Mouse (Mus musculus): ENCODE results near the gene Rora. TPM values are rescaled to one million over a fixed set of nuclear protein-coding genes. Genes with fewer than 3 reads are reported as not detected.

The Rora gene
- polyA plus RNA-seq, 1 experiment = 4.7 TPM

DNA sequence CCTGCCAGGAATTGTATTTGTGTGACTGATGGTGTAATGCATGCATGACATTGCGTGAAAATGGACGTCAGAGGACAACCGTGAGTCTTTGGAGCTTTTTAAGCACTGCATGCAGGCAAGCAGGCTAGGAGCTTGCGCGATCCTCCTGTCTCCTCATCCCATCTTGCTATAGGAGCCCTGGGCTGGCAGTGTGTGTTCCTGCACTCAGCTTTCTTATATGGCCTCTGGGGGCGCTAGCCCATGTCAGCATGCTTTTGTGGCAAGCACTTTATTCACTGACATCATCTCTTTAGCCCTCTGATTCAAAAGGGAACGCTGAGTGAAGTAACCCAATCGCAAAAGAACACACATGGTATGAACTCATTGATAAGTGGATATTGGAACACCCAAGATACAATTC lies 105.7 kb downstream of the Rora start:
- no peak for DNase-seq
- H3K4me3 ChIP-seq (ENCODE audit: control insufficient read depth, insufficient read depth, low read length) = no peak overlapping the region
- no peaks in the 10 kb centered on the region for H3K27me3 ChIP-seq (ENCODE audit: control insufficient read depth, insufficient read depth, low read length)
- H3K4me1 ChIP-seq (replicated peaks; ENCODE audit: control insufficient read depth, insufficient read depth, low read length) = no peaks in the 10 kb centered on the region
- 88% methylated on average over 8 of the region's 8 CpGs for WGBS
- TF ChIP-seq CTCF (IDR thresholded peaks at IDR 0.05; ENCODE audit: borderline replicate concordance, control insufficient read depth, extremely low read depth, insufficient read depth, low read length, poor library complexity) (no peak), POLR2A (IDR thresholded peaks at IDR 0.05; ENCODE audit: control insufficient read depth, extremely low read depth, insufficient read depth, low read length, poor library complexity) (no peak)
- H3K36me3 ChIP-seq (ENCODE audit: control insufficient read depth, insufficient read depth, low read length) = no peaks in the 10 kb centered on the region
- H3K27ac ChIP-seq (ENCODE audit: control insufficient read depth, insufficient read depth, low read length) = no peak overlapping the region

DNA sequence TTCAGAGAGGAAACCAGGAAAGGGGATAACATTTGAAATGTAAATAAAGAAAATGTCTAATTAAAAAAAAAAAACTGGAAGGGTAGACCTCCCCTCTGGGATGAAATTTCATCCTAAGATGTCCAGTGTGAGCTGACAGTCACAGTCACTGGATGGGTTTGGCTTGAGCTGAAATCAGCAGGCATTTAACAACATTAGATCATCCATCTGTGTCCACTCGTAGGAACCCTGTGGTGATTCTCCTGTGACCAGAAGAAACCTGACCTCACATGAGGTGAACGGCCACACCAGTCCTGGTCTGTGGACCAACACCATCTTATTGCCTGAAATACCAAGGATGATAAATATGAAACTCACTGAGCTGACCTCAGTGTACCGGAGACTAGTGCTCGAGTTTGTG lies 106.7 kb downstream of the Rora start:
- Histone ChIP-seq H3K27me3 (ENCODE audit: control insufficient read depth, insufficient read depth, low read length) (no peaks in the 10 kb centered on the region), H3K27ac (ENCODE audit: control insufficient read depth, insufficient read depth, low read length) (no peak overlapping the region), H3K4me1 (replicated peaks; ENCODE audit: control insufficient read depth, insufficient read depth, low read length) (no peaks in the 10 kb centered on the region), H3K36me3 (ENCODE audit: control insufficient read depth, insufficient read depth, low read length) (no peaks in the 10 kb centered on the region), H3K4me3 (ENCODE audit: control insufficient read depth, insufficient read depth, low read length) (no peak overlapping the region)
- TF ChIP-seq POLR2A (IDR thresholded peaks at IDR 0.05; ENCODE audit: control insufficient read depth, extremely low read depth, insufficient read depth, low read length, poor library complexity) (no peak), CTCF (IDR thresholded peaks at IDR 0.05; ENCODE audit: borderline replicate concordance, control insufficient read depth, extremely low read depth, insufficient read depth, low read length, poor library complexity) (no peak)
- DNase-seq = no peak
- 92% methylated on average over 4 of the region's 4 CpGs for WGBS

DNA sequence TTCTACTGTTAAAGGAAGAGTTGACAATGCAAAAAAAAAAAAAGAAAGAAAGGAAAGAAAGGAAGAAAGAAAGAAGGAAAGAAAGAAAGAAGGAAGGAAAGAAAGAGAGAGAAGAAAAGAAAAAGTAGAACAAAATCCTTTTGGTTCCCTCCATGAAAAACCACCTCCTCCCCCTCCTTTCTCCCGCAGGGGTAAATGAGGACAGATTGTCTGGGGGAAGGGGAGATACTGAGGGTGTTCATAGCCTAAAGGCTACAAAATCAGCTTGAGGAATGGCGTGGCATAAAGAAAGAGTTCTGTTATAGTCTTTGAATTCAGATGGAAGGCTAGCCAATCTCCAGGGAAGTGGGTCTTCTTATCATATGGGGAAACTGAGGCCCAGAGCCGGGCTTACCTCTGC lies 107.3 kb downstream of the Rora start:
- Histone ChIP-seq H3K4me1 (replicated peaks; ENCODE audit: control insufficient read depth, insufficient read depth, low read length) (no peaks in the 10 kb centered on the region), H3K4me3 (ENCODE audit: control insufficient read depth, insufficient read depth, low read length) (no peak overlapping the region), H3K27ac (ENCODE audit: control insufficient read depth, insufficient read depth, low read length) (no peak overlapping the region), H3K27me3 (ENCODE audit: control insufficient read depth, insufficient read depth, low read length) (no peaks in the 10 kb centered on the region), H3K36me3 (ENCODE audit: control insufficient read depth, insufficient read depth, low read length) (no peaks in the 10 kb centered on the region)
- TF ChIP-seq POLR2A (IDR thresholded peaks at IDR 0.05; ENCODE audit: control insufficient read depth, extremely low read depth, insufficient read depth, low read length, poor library complexity) (no peak), CTCF (IDR thresholded peaks at IDR 0.05; ENCODE audit: borderline replicate concordance, control insufficient read depth, extremely low read depth, insufficient read depth, low read length, poor library complexity) (no peak)
- WGBS = 76% methylated on average over 3 of the region's 3 CpGs
- no peak for DNase-seq

DNA sequence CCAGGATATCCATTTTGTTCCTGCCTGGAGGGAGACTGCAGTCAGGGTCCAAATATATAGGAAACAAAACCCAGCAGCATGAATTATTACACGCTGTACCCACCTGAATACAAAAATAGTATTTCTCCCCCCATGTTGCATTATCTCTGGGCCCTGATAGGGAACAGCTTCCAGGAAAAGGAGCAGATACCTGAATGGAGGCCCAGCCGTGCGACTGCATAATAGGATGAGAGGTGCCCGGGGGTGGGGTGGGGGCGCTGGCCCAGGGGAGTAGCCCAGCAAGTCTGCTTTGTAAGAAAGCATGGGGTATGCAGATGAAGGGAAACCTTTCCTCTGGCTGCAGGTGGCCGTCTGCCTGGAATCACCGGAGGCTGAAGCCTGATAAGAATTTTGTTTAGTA lies 108.1 kb downstream of the Rora start:
- Histone ChIP-seq H3K27me3 (ENCODE audit: control insufficient read depth, insufficient read depth, low read length) (no peaks in the 10 kb centered on the region), H3K4me3 (ENCODE audit: control insufficient read depth, insufficient read depth, low read length) (no peak overlapping the region), H3K4me1 (replicated peaks; ENCODE audit: control insufficient read depth, insufficient read depth, low read length) (no peaks in the 10 kb centered on the region), H3K36me3 (ENCODE audit: control insufficient read depth, insufficient read depth, low read length) (no peaks in the 10 kb centered on the region), H3K27ac (ENCODE audit: control insufficient read depth, insufficient read depth, low read length) (no peak overlapping the region)
- DNase-seq = no peak
- 83% methylated on average over 7 of the region's 7 CpGs for WGBS
- TF ChIP-seq POLR2A (IDR thresholded peaks at IDR 0.05; ENCODE audit: control insufficient read depth, extremely low read depth, insufficient read depth, low read length, poor library complexity) (no peak), CTCF (IDR thresholded peaks at IDR 0.05; ENCODE audit: borderline replicate concordance, control insufficient read depth, extremely low read depth, insufficient read depth, low read length, poor library complexity) (no peak)

DNA sequence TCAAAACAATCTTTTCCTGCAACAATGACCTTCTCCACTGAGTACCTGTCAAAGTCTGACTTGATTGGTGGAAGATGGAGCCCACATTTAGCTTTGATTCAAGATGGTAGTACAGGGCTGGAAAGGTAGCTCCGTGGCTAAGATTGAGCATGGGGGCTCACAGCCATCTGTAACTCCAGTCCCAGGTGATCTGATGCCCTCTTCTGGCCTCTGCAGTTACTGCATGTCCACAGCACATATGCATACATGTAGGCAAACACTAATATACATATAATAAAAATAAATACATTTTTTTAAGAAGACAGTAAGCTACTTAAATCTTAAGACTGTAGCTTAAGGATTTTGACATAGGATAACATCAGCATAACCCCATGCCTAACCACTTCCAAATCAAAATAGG lies 112.0 kb downstream of the Rora start:
- Histone ChIP-seq H3K27ac (ENCODE audit: control insufficient read depth, insufficient read depth, low read length) (no peak overlapping the region), H3K4me3 (ENCODE audit: control insufficient read depth, insufficient read depth, low read length) (no peak overlapping the region), H3K27me3 (ENCODE audit: control insufficient read depth, insufficient read depth, low read length) (no peaks in the 10 kb centered on the region), H3K36me3 (ENCODE audit: control insufficient read depth, insufficient read depth, low read length) (no peaks in the 10 kb centered on the region), H3K4me1 (replicated peaks; ENCODE audit: control insufficient read depth, insufficient read depth, low read length) (no peaks in the 10 kb centered on the region)
- peak; percentile 3 for DNase-seq
- WGBS = 86% methylated on average over 1 of the region's 1 CpGs
- TF ChIP-seq POLR2A (IDR thresholded peaks at IDR 0.05; ENCODE audit: control insufficient read depth, extremely low read depth, insufficient read depth, low read length, poor library complexity) (no peak), CTCF (IDR thresholded peaks at IDR 0.05; ENCODE audit: borderline replicate concordance, control insufficient read depth, extremely low read depth, insufficient read depth, low read length, poor library complexity) (no peak)

DNA sequence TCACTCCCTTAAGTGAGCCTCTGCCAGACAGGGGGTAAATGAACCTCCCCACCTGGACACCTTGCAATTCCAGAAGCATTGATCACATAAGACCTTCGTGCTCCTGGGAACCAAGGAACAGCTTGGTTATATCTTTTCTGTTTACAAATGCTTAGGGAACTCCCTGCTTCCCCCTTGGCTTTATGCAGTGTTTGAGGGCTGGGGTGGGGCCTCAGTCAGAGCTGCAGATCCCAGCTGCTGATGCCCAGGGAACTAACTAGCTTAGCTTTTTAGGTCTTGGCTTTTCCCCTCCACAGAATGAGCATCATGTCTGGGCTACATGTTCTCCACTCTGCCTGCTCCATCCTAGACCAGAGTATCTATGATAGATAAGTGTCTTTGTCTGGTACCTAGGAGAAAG lies 116.1 kb downstream of the Rora start:
- Histone ChIP-seq H3K4me1 (replicated peaks; ENCODE audit: control insufficient read depth, insufficient read depth, low read length) (no peaks in the 10 kb centered on the region), H3K36me3 (ENCODE audit: control insufficient read depth, insufficient read depth, low read length) (no peaks in the 10 kb centered on the region), H3K27ac (ENCODE audit: control insufficient read depth, insufficient read depth, low read length) (no peak overlapping the region), H3K4me3 (ENCODE audit: control insufficient read depth, insufficient read depth, low read length) (no peak overlapping the region), H3K27me3 (ENCODE audit: control insufficient read depth, insufficient read depth, low read length) (no peaks in the 10 kb centered on the region)
- no peak for TF ChIP-seq POLR2A (IDR thresholded peaks at IDR 0.05; ENCODE audit: control insufficient read depth, extremely low read depth, insufficient read depth, low read length, poor library complexity)
- no peak for TF ChIP-seq CTCF (IDR thresholded peaks at IDR 0.05; ENCODE audit: borderline replicate concordance, control insufficient read depth, extremely low read depth, insufficient read depth, low read length, poor library complexity)
- no peak for DNase-seq
- 50% methylated on average over 1 of the region's 1 CpGs for WGBS

DNA sequence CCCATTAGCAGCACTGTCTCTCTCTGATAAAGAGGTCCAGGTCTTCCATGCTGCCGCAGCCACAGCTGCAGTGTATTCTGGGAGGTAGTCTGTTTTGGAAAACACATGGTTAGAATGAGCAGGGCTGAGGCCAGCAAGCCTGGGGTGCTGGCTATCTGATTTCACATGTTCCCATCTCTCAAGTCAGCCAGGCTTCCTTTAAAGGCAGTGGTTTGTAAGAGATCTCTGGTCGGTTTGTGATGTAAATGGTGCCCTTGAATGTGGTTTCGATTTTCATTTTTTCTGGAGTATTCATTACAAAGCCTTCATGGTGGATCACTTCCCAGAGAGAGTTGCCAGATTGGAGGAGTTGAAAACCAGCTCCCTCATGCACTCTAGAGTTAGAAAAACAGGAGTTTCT lies 117.8 kb downstream of the Rora start:
- no peak for DNase-seq
- Histone ChIP-seq H3K27me3 (ENCODE audit: control insufficient read depth, insufficient read depth, low read length) (no peaks in the 10 kb centered on the region), H3K4me1 (replicated peaks; ENCODE audit: control insufficient read depth, insufficient read depth, low read length) (no peaks in the 10 kb centered on the region), H3K36me3 (ENCODE audit: control insufficient read depth, insufficient read depth, low read length) (no peaks in the 10 kb centered on the region), H3K4me3 (ENCODE audit: control insufficient read depth, insufficient read depth, low read length) (no peak overlapping the region), H3K27ac (ENCODE audit: control insufficient read depth, insufficient read depth, low read length) (no peak overlapping the region)
- WGBS = 91% methylated on average over 3 of the region's 3 CpGs
- TF ChIP-seq POLR2A (IDR thresholded peaks at IDR 0.05; ENCODE audit: control insufficient read depth, extremely low read depth, insufficient read depth, low read length, poor library complexity) (no peak), CTCF (IDR thresholded peaks at IDR 0.05; ENCODE audit: borderline replicate concordance, control insufficient read depth, extremely low read depth, insufficient read depth, low read length, poor library complexity) (no peak)

Measured in thymus, adult 2 months (tissue).